Mouse (Mus musculus) MEL (cell line): ENCODE results near the gene Fam45a. TPM values are rescaled to one million over a fixed set of nuclear protein-coding genes. Genes with fewer than 3 reads are reported as not detected.

Source experiments
- DNase-seq: peaks from one replicate; pipeline ENCODE4 v3.0.0; 2011; ENCODE audit warnings: low read depth, low spot score
- H3K27ac ChIP-seq: 2 replicates; pipeline ENCODE4 v1.5.1; 2012; ENCODE audit warnings: low read depth, mild to moderate bottlenecking, control low read depth, low read length, moderate library complexity; ENCODE audit not compliant: control insufficient read depth
- H3K27me3 ChIP-seq, 2 experiments: fragments of 150-350 bp in 1 of 2; sonication (generic) in 1 of 2; 2 replicates each; pipeline ENCODE4 v1.6.1; 2012; ENCODE audit warnings: low read length in 2 of 2, mild to moderate bottlenecking in 2 of 2, improper control_type of control experiment in 1 of 2, moderate library complexity in 1 of 2; ENCODE audit not compliant: insufficient read depth in 2 of 2, control insufficient read depth in 1 of 2
- H3K36me3 ChIP-seq, 2 experiments: 2 replicates each; pipeline ENCODE4 v1.6.1; 2012 to 2014; ENCODE audit warnings: low read length in 2 of 2, improper control_type of control experiment in 1 of 2, inconsistent platforms in 1 of 2, mild to moderate bottlenecking in 1 of 2; ENCODE audit not compliant: insufficient read depth in 2 of 2, control insufficient read depth in 1 of 2
- H3K4me1 ChIP-seq, 2 experiments: fragments of 150-350 bp in 1 of 2; sonication (generic) in 1 of 2; 2 replicates each; pipeline ENCODE4 v1.6.1; 2012; ENCODE audit warnings: low read length in 2 of 2, improper control_type of control experiment in 1 of 2, mild to moderate bottlenecking in 1 of 2; ENCODE audit not compliant: insufficient read depth in 2 of 2, control insufficient read depth in 1 of 2
- H3K4me3 ChIP-seq, 2 experiments: fragments of 150-350 bp in 1 of 2; sonication (generic) in 1 of 2; 2 replicates each; pipeline ENCODE4 v1.5.1; 2012; ENCODE audit warnings: low read depth in 2 of 2, low read length in 2 of 2, mild to moderate bottlenecking in 2 of 2, moderate library complexity in 2 of 2, control low read depth in 1 of 2, improper control_type of control experiment in 1 of 2; ENCODE audit not compliant: control insufficient read depth in 1 of 2, insufficient read depth in 1 of 2
- H3K79me2 ChIP-seq: 2 replicates; pipeline ENCODE4 v1.6.1; 2012; ENCODE audit warnings: mild to moderate bottlenecking, low read length, moderate library complexity; ENCODE audit not compliant: control insufficient read depth, poor library complexity, insufficient read depth
- H3K9ac ChIP-seq: 2 replicates; pipeline ENCODE4 v1.6.1; 2012; ENCODE audit warnings: low read depth, mild to moderate bottlenecking, control low read depth, low read length, moderate library complexity; ENCODE audit not compliant: control insufficient read depth, poor library complexity, severe bottlenecking
- H3K9me3 ChIP-seq: fragments of 150-350 bp; sonication (generic); replicated peaks from 2 replicates; pipeline ENCODE4 v1.6.1; 2012; ENCODE audit warnings: mild to moderate bottlenecking, low read length, improper control_type of control experiment, moderate library complexity; ENCODE audit not compliant: insufficient read depth
- BHLHE40 ChIP-seq: IDR thresholded peaks from 2 replicates; pipeline ENCODE4 v1.6.1; 2012; ENCODE audit warnings: low read depth, mild to moderate bottlenecking, inconsistent platforms, low read length, improper control_type of control experiment, borderline replicate concordance
- CHD2 ChIP-seq: IDR thresholded peaks from 2 replicates; pipeline ENCODE4 v1.6.1; 2011; ENCODE audit warnings: low read length, improper control_type of control experiment
- CTCF ChIP-seq, 3 experiments: IDR thresholded peaks in 2 of 3; conservative IDR thresholded peaks in 1 of 3; 2 replicates each; pipeline ENCODE4 v1.5.1; 2011 to 2012; ENCODE audit warnings: low read length in 3 of 3, low read depth in 2 of 3, mild to moderate bottlenecking in 2 of 3, improper control_type of control experiment in 1 of 3, inconsistent platforms in 1 of 3, mixed read lengths in 1 of 3, moderate library complexity in 1 of 3; ENCODE audit not compliant: control insufficient read depth in 1 of 3, insufficient read depth in 1 of 3, poor library complexity in 1 of 3, severe bottlenecking in 1 of 3
- E2F4 ChIP-seq: IDR thresholded peaks from 2 replicates; pipeline ENCODE4 v1.6.1; 2011; ENCODE audit warnings: low read depth, low read length, improper control_type of control experiment, borderline replicate concordance
- ELF1 ChIP-seq: IDR thresholded peaks from 2 replicates; pipeline ENCODE4 v1.6.1; 2014; ENCODE audit warnings: low read depth, mild to moderate bottlenecking, inconsistent platforms, low read length, improper control_type of control experiment, moderate library complexity
- EP300 ChIP-seq, 2 experiments: IDR thresholded peaks; 2 replicates each; pipeline ENCODE4 v1.6.1; 2011; ENCODE audit warnings: improper control_type of control experiment in 2 of 2, low read length in 2 of 2, low read depth in 1 of 2, mild to moderate bottlenecking in 1 of 2
- ETS1 ChIP-seq: IDR thresholded peaks from 2 replicates; pipeline ENCODE4 v1.6.1; 2012; ENCODE audit warnings: low read depth, mild to moderate bottlenecking, inconsistent platforms, low read length, improper control_type of control experiment, moderate library complexity
- GATA1 ChIP-seq: IDR thresholded peaks from 2 replicates; pipeline ENCODE4 v1.6.1; 2011; ENCODE audit warnings: low read depth, low read length, improper control_type of control experiment
- HCFC1 ChIP-seq: IDR thresholded peaks from 2 replicates; pipeline ENCODE4 v1.6.1; 2012; ENCODE audit warnings: low read depth, mild to moderate bottlenecking, inconsistent platforms, low read length, improper control_type of control experiment, moderate library complexity
- JUND ChIP-seq: IDR thresholded peaks from 2 replicates; pipeline ENCODE4 v1.6.1; 2011; ENCODE audit warnings: low read depth, mild to moderate bottlenecking, improper control_type of control experiment, low read length
- KAT2A ChIP-seq: conservative IDR thresholded peaks from 2 replicates; pipeline ENCODE4 v1.6.1; 2012; ENCODE audit warnings: low read depth, low read length, improper control_type of control experiment, inconsistent platforms
- MAFK ChIP-seq: IDR thresholded peaks from 2 replicates; pipeline ENCODE4 v1.6.1; 2011; ENCODE audit warnings: low read depth, mild to moderate bottlenecking, low read length, improper control_type of control experiment, borderline replicate concordance
- MAX ChIP-seq: IDR thresholded peaks from 2 replicates; pipeline ENCODE4 v1.6.1; 2011; ENCODE audit warnings: low read length, improper control_type of control experiment
- MAZ ChIP-seq: IDR thresholded peaks from 2 replicates; pipeline ENCODE4 v1.6.1; 2012; ENCODE audit warnings: low read depth, mild to moderate bottlenecking, inconsistent platforms, low read length, improper control_type of control experiment
- MEF2A ChIP-seq: IDR thresholded peaks from 2 replicates; pipeline ENCODE4 v1.6.1; 2014; ENCODE audit warnings: low read depth, mild to moderate bottlenecking, inconsistent platforms, low read length, improper control_type of control experiment; ENCODE audit not compliant: poor library complexity, insufficient replicate concordance, severe bottlenecking; ENCODE audit errors: extremely low read depth
- MXI1 ChIP-seq: IDR thresholded peaks from 2 replicates; pipeline ENCODE4 v1.6.1; 2011; ENCODE audit warnings: mild to moderate bottlenecking, low read depth, low read length, improper control_type of control experiment
- MYB ChIP-seq: IDR thresholded peaks from 2 replicates; pipeline ENCODE4 v1.6.1; 2011; ENCODE audit warnings: mild to moderate bottlenecking, low read depth, low read length, improper control_type of control experiment
- MYC ChIP-seq: IDR thresholded peaks from 2 replicates; pipeline ENCODE4 v1.6.1; 2011; ENCODE audit warnings: low read depth, mild to moderate bottlenecking, low read length, improper control_type of control experiment, moderate library complexity
- NELFE ChIP-seq: IDR thresholded peaks from 2 replicates; pipeline ENCODE4 v1.6.1; 2011; ENCODE audit warnings: low read depth, low read length, improper control_type of control experiment
- POLR2A ChIP-seq, 2 experiments: IDR thresholded peaks; 2 replicates each; pipeline ENCODE4 v1.6.1; 2011 to 2012; ENCODE audit warnings: low read length in 2 of 2, mild to moderate bottlenecking in 2 of 2, control low read depth in 1 of 2, improper control_type of control experiment in 1 of 2, low read depth in 1 of 2, moderate library complexity in 1 of 2; ENCODE audit not compliant: control insufficient read depth in 1 of 2, insufficient read depth in 1 of 2, poor library complexity in 1 of 2
- POLR2AphosphoS2 ChIP-seq: IDR thresholded peaks from 2 replicates; pipeline ENCODE4 v1.6.1; 2011; ENCODE audit warnings: low read length, improper control_type of control experiment
- POLR2AphosphoS5 ChIP-seq: IDR thresholded peaks from 2 replicates; pipeline ENCODE4 v1.6.1; 2012; ENCODE audit warnings: low read depth, borderline replicate concordance, mild to moderate bottlenecking, inconsistent platforms, low read length, moderate library complexity, mixed read lengths
- RAD21 ChIP-seq: IDR thresholded peaks from 2 replicates; pipeline ENCODE4 v1.6.1; 2011; ENCODE audit warnings: mild to moderate bottlenecking, low read depth, low read length, improper control_type of control experiment
- RCOR1 ChIP-seq: IDR thresholded peaks from 2 replicates; pipeline ENCODE4 v1.6.1; 2012; ENCODE audit warnings: low read depth, mild to moderate bottlenecking, inconsistent platforms, low read length, improper control_type of control experiment
- SIN3A ChIP-seq: IDR thresholded peaks from 2 replicates; pipeline ENCODE4 v1.6.1; 2012; ENCODE audit warnings: low read length, improper control_type of control experiment, inconsistent platforms
- TAL1 ChIP-seq: IDR thresholded peaks from 2 replicates; pipeline ENCODE4 v1.6.1; 2012; ENCODE audit warnings: mild to moderate bottlenecking, inconsistent platforms, low read length, moderate library complexity, mixed read lengths
- TBP ChIP-seq: IDR thresholded peaks from 2 replicates; pipeline ENCODE4 v1.8.0; 2011; ENCODE audit warnings: low read depth, low read length, improper control_type of control experiment
- TCF12 ChIP-seq: IDR thresholded peaks from 2 replicates; pipeline ENCODE4 v1.6.1; 2014; ENCODE audit warnings: low read depth, mild to moderate bottlenecking, inconsistent platforms, low read length, improper control_type of control experiment, moderate library complexity
- USF1 ChIP-seq: IDR thresholded peaks from 2 replicates; pipeline ENCODE4 v1.6.1; 2014; ENCODE audit warnings: low read depth, mild to moderate bottlenecking, inconsistent platforms, low read length, improper control_type of control experiment, moderate library complexity
- USF2 ChIP-seq, 2 experiments: IDR thresholded peaks; 2 replicates each; pipeline ENCODE4 v1.6.1; 2011 to 2012; ENCODE audit warnings: improper control_type of control experiment in 2 of 2, low read length in 2 of 2, borderline replicate concordance in 1 of 2, inconsistent platforms in 1 of 2, low read depth in 1 of 2, mild to moderate bottlenecking in 1 of 2; ENCODE audit not compliant: insufficient read depth in 1 of 2
- ZC3H11A ChIP-seq: IDR thresholded peaks from 2 replicates; pipeline ENCODE4 v1.6.1; 2012; ENCODE audit warnings: low read depth, mild to moderate bottlenecking, inconsistent platforms, low read length, improper control_type of control experiment
- ZKSCAN1 ChIP-seq: IDR thresholded peaks from 2 replicates; pipeline ENCODE4 v1.6.1; 2012; ENCODE audit warnings: low read depth, mild to moderate bottlenecking, inconsistent platforms, low read length, improper control_type of control experiment, moderate library complexity
- ZMIZ1 ChIP-seq: IDR thresholded peaks from 2 replicates; pipeline ENCODE4 v1.6.1; 2012; ENCODE audit warnings: low read depth, mild to moderate bottlenecking, inconsistent platforms, low read length, improper control_type of control experiment, moderate library complexity
- ZNF384 ChIP-seq: IDR thresholded peaks from 2 replicates; pipeline ENCODE4 v1.6.1; 2012; ENCODE audit warnings: low read depth, mild to moderate bottlenecking, inconsistent platforms, low read length, improper control_type of control experiment
- polyA plus RNA-seq, 2 experiments: library from polyadenylated mRNA; stranded (reverse) in 1 of 2; unstranded in 1 of 2; fragments of >175 nt in 1 of 2; fragments of >200 nt in 1 of 2; gene quantifications; 2 replicates each; pipeline versions ENCODE4 v1.2.1 to v1.2.4; 2012; ENCODE audit warnings: low replicate concordance in 2 of 2, low read depth in 1 of 2; ENCODE audit not compliant: insufficient read length in 2 of 2, insufficient read depth in 1 of 2, missing spikeins in 1 of 2
- total RNA-seq: library from RNA; depleted of rRNA; stranded (reverse); fragments of 300-350 nt; gene quantifications from 2 replicates; pipeline ENCODE4 v1.2.3, GENCODE M21; 2012; rRNA removed

Fam45a gene
- total RNA-seq (12.1 and 13.0 TPM in 2 replicates), polyA plus RNA-seq (10 to 100 TPM in 1 of 2 experiments, not detected in 1; 20.4 TPM)

DNA sequence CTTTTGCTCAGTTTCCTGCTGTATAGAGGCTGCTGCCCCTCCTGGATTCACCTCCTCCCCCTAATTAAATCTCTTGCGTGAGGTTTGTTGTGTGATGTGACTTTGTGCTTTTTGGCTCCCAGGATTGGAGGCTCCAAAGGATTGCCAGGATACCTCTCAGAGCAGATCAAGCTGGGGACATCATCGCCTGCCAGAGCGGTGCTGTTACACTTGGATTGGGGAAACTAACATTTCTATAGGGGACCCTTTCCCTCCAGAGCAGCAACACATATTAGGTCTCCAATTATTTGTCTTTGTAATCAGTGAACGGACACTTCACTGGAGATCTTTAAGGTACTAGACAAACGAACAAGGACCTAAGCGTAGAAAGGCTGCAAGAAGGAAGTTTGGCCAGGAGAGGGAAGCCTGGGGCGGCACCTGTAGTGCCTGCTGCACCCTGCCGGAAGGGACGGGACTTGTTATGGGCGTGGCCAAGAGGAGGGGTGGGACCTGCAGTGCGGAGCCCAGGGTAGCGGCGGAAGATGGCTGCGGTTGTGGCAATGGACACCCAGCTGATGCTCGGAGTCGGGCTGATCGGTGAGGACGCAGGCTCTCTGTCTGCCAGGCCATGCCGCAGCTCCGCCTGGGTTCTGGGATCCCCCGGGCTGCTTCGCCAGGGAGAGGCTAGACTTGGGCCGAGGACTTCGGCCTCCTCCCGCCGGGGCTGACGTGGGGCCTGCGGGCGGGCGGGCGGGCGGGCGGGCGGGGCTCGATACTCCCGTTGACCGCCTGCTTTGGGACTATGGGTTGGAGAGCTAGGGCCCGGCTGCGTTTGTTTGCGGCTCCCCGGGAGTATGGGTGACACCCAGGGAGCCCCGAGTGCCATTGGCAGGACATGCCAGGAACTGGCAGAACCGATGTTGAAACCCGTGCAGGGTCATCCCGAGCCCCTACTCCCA lies at the start of gene Fam45a:
Gene Fam45a, plus strand, starts transcription at position 488 of the 938 bp plus-strand sequence.
- Histone ChIP-seq H3K79me2 (peaks cover 10% of the 10 kb centered on the region), H3K36me3 (peaks cover 2 to 20% of the 10 kb centered on the region in 2 experiments), H3K9me3 (no peaks in the 10 kb centered on the region), H3K9ac (peak within 1 kb of the TSS; percentile 72), H3K4me1 (peaks cover 11 to 13% of the 10 kb centered on the region in 2 experiments), H3K27ac (peak within 1 kb of the TSS; percentile 34), H3K27me3 (no peaks in the 10 kb centered on the region), H3K4me3 (peak within 1 kb of the TSS; percentile 67 to 96)
- DNase-seq: peak; percentile 99
- TF ChIP-seq RAD21 (peak; percentile 64), JUND (no peak), ZNF384 (peak; percentile 46; the same call in 1 of the 2 replicates), ZMIZ1 (peak; percentile 87), POLR2AphosphoS5 (peak; percentile 49; the same call in 1 of the 2 replicates), ZKSCAN1 (no peak), POLR2AphosphoS2 (peak; percentile 90), MAFK (no peak), EP300 (IDR thresholded peaks at IDR 0.05; ENCODE audit: low read depth in 1 of 2, low read length in 2 of 2) (peak in 1 of 2 experiments; percentile 38; a peak in 1 of 4 replicates), RCOR1 (peak; percentile 54), ETS1 (peak; percentile 54; the same call in 1 of the 2 replicates), CHD2 (no peak), NELFE (peak; percentile 88), MYB (no peak), USF2 (IDR thresholded peaks at IDR 0.05; ENCODE audit: borderline replicate concordance in 1 of 2, insufficient read depth in 1 of 2, low read depth in 1 of 2, low read length in 2 of 2) (no peak), CTCF (IDR thresholded peaks at IDR 0.05 in 2 of 3, conservative IDR thresholded peaks at IDR 0.05 in 1 of 3; ENCODE audit: control insufficient read depth in 1 of 3, insufficient read depth in 1 of 3, low read depth in 2 of 3, low read length in 3 of 3, poor library complexity in 1 of 3, severe bottlenecking in 1 of 3) (peak; percentile 45 to 95 (median 79)), ELF1 (peak; percentile 79), TBP (peak; percentile 68), TAL1 (no peak), E2F4 (no peak), HCFC1 (peak; percentile 79), USF1 (peak; percentile 29; the same call in 1 of the 2 replicates), MYC (peak; percentile 37; the same call in 1 of the 2 replicates), MEF2A (no peak), MAZ (peak; percentile 55; the same call in 1 of the 2 replicates), BHLHE40 (no peak), MXI1 (peak; percentile 61; the same call in 1 of the 2 replicates), MAX (peak; percentile 32; the same call in 1 of the 2 replicates), SIN3A (peak; percentile 69), ZC3H11A (peak; percentile 59), GATA1 (no peak), TCF12 (peak; percentile 69), KAT2A (no peak; the same call in 1 of the 2 replicates), POLR2A (IDR thresholded peaks at IDR 0.05; ENCODE audit: control insufficient read depth in 1 of 2, insufficient read depth in 1 of 2, low read depth in 1 of 2, low read length in 2 of 2, poor library complexity in 1 of 2) (peak; percentile 85 to 89)
